Mouse (Mus musculus): ENCODE measurements around the gene Supt5. TPM values are rescaled to one million over a fixed set of nuclear protein-coding genes. Genes with fewer than 3 reads are reported as not detected.
A peak's percentile ranks its signal among the peaks of the same experiment; 100 is the strongest.

Gene Supt5
- polyA plus RNA-seq, 1 experiment from 2014 or later: 91.8 TPM

DNA sequence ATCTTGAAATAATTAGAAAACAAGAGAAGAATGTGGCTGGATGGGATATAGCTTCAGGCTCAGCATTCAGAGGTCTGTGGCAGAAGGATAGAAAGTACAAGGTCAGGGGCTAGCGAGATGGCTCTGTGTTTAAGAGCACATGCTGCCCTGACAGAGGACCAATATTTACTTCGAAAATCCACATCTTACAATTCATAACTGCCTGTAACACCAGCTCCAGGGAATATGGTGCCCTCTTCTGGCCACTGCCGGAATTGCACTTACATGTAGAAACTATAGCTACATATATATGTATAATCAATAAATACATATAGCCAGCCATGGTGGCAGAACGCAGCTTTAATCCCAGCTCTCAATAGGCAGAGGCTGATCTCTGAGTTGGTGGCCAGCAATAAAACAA lies 6.1 kb upstream of the Supt5 start:
- H3K36me3 ChIP-seq (ENCODE audit: control insufficient read depth, insufficient read depth, low read length): no peaks in the 10 kb centered on the region
- no peak for ATAC-seq (ENCODE audit: low read depth)
- H3K9me3 ChIP-seq (ENCODE audit: control insufficient read depth, low read length): no peaks in the 10 kb centered on the region
- no peaks in the 10 kb centered on the region for H3K27me3 ChIP-seq (ENCODE audit: control insufficient read depth, insufficient read depth, low read depth, low read length)
- peaks cover 2% of the 10 kb centered on the region for H3K4me1 ChIP-seq (replicated peaks; ENCODE audit: control insufficient read depth, insufficient read depth, low read length)
- no peak overlapping the region for H3K27ac ChIP-seq (ENCODE audit: low read length)
- H3K4me2 ChIP-seq (ENCODE audit: low read depth, low read length): no peak overlapping the region
- no peak overlapping the region for H3K4me3 ChIP-seq (ENCODE audit: low read length)
- H3K9ac ChIP-seq (ENCODE audit: low read length): no peak overlapping the region
- 2% methylated on average over 4 of the region's 4 CpGs for WGBS

DNA sequence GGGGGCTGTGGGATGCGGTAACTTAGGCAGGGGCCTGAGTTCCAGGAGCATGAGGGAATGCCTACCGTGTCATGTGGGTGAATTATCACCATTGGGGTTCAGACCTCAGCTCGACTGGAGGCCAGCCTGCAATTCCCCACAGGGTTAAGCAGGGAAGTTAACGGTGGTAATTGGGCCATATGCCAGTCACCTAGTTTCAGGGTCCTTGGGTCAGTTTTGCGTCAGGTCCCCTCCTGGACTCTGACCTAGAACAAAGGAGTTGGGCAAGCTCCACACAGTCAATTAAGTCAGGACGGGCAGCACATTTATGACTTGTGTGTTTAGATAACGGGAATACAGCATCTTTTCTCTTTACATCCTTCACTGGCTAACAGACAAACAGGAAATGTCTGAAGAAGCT lies 2.8 kb upstream of the Supt5 start:
- no peak overlapping the region for H3K9ac ChIP-seq (ENCODE audit: low read length)
- no peak overlapping the region for H3K4me2 ChIP-seq (ENCODE audit: low read depth, low read length)
- H3K9me3 ChIP-seq (ENCODE audit: control insufficient read depth, low read length): no peaks in the 10 kb centered on the region
- H3K27ac ChIP-seq (ENCODE audit: low read length): no peak overlapping the region
- ATAC-seq (ENCODE audit: low read depth): no peak
- H3K4me3 ChIP-seq (ENCODE audit: low read length): no peak overlapping the region
- H3K4me1 ChIP-seq (replicated peaks; ENCODE audit: control insufficient read depth, insufficient read depth, low read length): peaks cover 10% of the 10 kb centered on the region
- H3K36me3 ChIP-seq (ENCODE audit: control insufficient read depth, insufficient read depth, low read length): no peaks in the 10 kb centered on the region
- 38% methylated on average over 7 of the region's 7 CpGs for WGBS
- H3K27me3 ChIP-seq (ENCODE audit: control insufficient read depth, insufficient read depth, low read depth, low read length): no peaks in the 10 kb centered on the region

DNA sequence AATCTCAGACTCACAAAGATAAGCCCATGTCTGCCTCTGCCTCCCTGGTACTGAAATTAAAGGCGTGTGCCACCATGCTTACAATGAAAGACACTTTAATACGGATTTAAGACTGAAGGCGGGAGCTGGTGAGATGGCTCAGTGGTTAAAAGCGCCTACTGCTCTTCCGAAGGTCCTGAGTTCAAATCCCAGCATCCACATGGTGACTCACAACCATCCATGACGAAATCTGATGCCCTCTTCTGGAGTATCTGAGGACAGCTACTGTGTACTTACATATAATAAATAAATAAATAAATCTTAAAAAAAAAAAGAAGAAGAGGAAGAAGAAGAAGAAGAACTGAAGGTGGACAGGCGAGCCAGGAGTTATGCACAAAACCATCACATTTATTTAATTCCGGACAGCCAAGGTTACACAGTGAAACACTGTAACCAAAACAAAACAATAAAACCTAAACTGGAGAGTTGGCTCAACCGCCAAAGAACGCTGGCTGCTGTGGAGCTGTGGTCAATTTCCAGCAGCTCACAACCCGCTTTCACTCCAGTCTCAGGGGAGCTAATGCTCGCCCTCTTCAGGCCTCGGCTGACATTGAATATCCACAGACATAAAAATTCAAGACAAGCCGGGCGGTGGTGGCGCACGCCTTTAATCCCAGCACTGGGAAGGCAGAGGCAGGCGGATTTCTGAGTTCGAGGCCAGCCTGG lies 819 bp upstream of the Supt5 start:
- WGBS: 71% methylated on average over 19 of the region's 19 CpGs
- H3K4me1 ChIP-seq (replicated peaks; ENCODE audit: control insufficient read depth, insufficient read depth, low read length): peaks cover 10% of the 10 kb centered on the region
- no peaks in the 10 kb centered on the region; the same call in 1 of the 2 replicates for H3K36me3 ChIP-seq (ENCODE audit: control insufficient read depth, insufficient read depth, low read length)
- no peaks in the 10 kb centered on the region for H3K9me3 ChIP-seq (ENCODE audit: control insufficient read depth, low read length)
- H3K27ac ChIP-seq (ENCODE audit: low read length): peak overlapping the region; percentile 90
- no peak; the same call in 1 of the 2 replicates for ATAC-seq (ENCODE audit: low read depth)
- H3K9ac ChIP-seq (ENCODE audit: low read length): peak overlapping the region; percentile 99
- no peaks in the 10 kb centered on the region for H3K27me3 ChIP-seq (ENCODE audit: control insufficient read depth, insufficient read depth, low read depth, low read length)
- peak overlapping the region; percentile 69 for H3K4me2 ChIP-seq (ENCODE audit: low read depth, low read length)
- peak overlapping the region; percentile 98 for H3K4me3 ChIP-seq (ENCODE audit: low read length)

DNA sequence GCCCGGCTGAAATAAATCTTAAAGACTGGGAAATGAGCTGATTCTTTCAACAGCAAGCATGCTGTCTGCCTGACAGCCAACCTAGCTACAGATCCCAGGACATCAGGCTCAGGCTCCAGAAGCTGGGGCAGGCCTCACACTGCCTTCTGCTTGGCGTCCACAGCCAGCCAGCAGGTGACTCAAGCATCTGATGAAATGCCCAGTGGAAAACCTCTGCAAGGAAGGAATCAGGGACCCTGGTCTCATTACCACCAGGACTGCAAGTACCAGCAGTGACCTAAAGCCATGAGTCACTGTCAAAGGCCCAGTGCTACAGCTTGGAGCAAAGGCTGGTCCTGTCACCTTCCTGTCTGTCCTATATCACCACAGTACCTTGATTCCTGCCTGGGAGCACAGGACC lies 3.1 kb downstream of the Supt5 start:
- no peak overlapping the region for H3K27ac ChIP-seq (ENCODE audit: low read length)
- 95% methylated on average over 2 of the region's 2 CpGs for WGBS
- H3K9me3 ChIP-seq (ENCODE audit: control insufficient read depth, low read length): no peaks in the 10 kb centered on the region
- no peak overlapping the region for H3K4me2 ChIP-seq (ENCODE audit: low read depth, low read length)
- H3K4me3 ChIP-seq (ENCODE audit: low read length): no peak overlapping the region
- H3K9ac ChIP-seq (ENCODE audit: low read length): no peak overlapping the region
- H3K4me1 ChIP-seq (replicated peaks; ENCODE audit: control insufficient read depth, insufficient read depth, low read length): peaks cover 10% of the 10 kb centered on the region
- ATAC-seq (ENCODE audit: low read depth): no peak
- no peaks in the 10 kb centered on the region for H3K27me3 ChIP-seq (ENCODE audit: control insufficient read depth, insufficient read depth, low read depth, low read length)
- peaks cover 4% of the 10 kb centered on the region for H3K36me3 ChIP-seq (ENCODE audit: control insufficient read depth, insufficient read depth, low read length)

DNA sequence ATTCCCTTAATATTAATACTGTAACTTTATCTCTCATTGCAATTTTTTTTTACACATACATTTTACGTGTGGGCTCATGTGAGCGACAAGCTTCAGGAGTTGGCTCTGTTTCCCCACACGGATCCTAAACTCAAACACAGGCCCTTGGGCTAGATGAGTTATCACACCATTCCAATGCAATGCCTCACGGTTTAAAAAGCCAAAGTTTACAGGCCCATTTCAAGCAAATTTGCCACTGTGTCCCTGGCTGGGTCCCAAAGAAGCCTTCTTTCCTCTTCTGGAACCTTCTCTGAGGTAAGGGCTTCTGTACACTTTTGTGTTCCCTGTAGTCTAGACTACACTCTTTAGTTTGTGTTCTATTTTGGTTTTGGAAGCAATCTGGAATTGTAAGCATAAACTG lies 4.0 kb downstream of the Supt5 start:
- Histone ChIP-seq H3K36me3 (ENCODE audit: control insufficient read depth, insufficient read depth, low read length) (peaks cover 12% of the 10 kb centered on the region), H3K27ac (ENCODE audit: low read length) (no peak overlapping the region), H3K9me3 (ENCODE audit: control insufficient read depth, low read length) (no peaks in the 10 kb centered on the region), H3K4me1 (replicated peaks; ENCODE audit: control insufficient read depth, insufficient read depth, low read length) (peaks cover 10% of the 10 kb centered on the region), H3K27me3 (ENCODE audit: control insufficient read depth, insufficient read depth, low read depth, low read length) (no peaks in the 10 kb centered on the region), H3K4me2 (ENCODE audit: low read depth, low read length) (no peak overlapping the region), H3K9ac (ENCODE audit: low read length) (no peak overlapping the region), H3K4me3 (ENCODE audit: low read length) (no peak overlapping the region)
- 81% methylated on average over 4 of the region's 4 CpGs for WGBS
- no peak for ATAC-seq (ENCODE audit: low read depth)

DNA sequence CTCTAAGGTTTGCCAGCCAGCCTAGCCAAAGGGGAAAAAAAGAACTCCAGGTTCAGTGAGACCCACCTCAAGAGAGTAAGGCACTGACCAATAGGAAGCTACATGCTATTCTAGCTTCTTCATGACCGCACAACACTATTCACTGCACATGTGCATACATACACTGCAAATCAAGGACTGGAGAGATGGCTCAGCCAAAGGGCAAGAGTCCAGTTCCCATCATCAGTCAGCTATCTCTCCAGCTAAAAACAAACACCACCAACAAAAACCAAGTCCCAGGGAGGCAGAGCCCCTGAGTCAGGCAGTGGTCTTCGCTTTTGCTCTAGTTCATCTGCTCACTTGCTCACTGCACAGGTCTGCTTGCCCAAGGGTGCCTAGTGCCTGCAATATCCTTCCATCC lies 10.3 kb downstream of the Supt5 start:
- no peaks in the 10 kb centered on the region for H3K9me3 ChIP-seq (ENCODE audit: control insufficient read depth, low read length)
- peaks cover 52% of the 10 kb centered on the region for H3K36me3 ChIP-seq (ENCODE audit: control insufficient read depth, insufficient read depth, low read length)
- no peak overlapping the region for H3K4me2 ChIP-seq (ENCODE audit: low read depth, low read length)
- H3K27ac ChIP-seq (ENCODE audit: low read length): no peak overlapping the region
- H3K4me1 ChIP-seq (replicated peaks; ENCODE audit: control insufficient read depth, insufficient read depth, low read length): no peaks in the 10 kb centered on the region
- no peak for ATAC-seq (ENCODE audit: low read depth)
- no peaks in the 10 kb centered on the region for H3K27me3 ChIP-seq (ENCODE audit: control insufficient read depth, insufficient read depth, low read depth, low read length)
- no peak overlapping the region for H3K4me3 ChIP-seq (ENCODE audit: low read length)
- 92% methylated on average over 2 of the region's 2 CpGs for WGBS
- no peak overlapping the region for H3K9ac ChIP-seq (ENCODE audit: low read length)

DNA sequence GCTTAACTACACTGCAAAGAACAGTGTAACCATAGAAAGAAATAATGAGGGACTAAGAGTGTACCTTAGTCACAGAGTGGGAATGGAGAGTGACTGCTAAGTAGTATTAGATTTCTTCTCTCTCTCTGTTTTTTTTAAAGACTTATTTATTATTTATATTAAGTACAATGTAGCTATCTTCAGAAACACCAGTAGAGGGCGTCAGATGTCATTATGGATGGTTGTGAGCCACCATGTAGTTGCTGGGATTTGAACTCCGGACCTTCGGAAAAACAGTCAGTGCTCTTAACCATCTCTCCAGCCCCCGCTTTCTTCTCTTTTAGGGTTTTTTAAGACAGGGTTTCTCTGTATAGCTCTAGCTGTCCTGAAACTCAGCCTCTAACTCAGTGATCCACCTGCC lies 12.1 kb downstream of the Supt5 start:
- no peak overlapping the region for H3K4me2 ChIP-seq (ENCODE audit: low read depth, low read length)
- H3K9me3 ChIP-seq (ENCODE audit: control insufficient read depth, low read length): no peaks in the 10 kb centered on the region
- no peaks in the 10 kb centered on the region for H3K4me1 ChIP-seq (replicated peaks; ENCODE audit: control insufficient read depth, insufficient read depth, low read length)
- no peaks in the 10 kb centered on the region for H3K27me3 ChIP-seq (ENCODE audit: control insufficient read depth, insufficient read depth, low read depth, low read length)
- peaks cover 60% of the 10 kb centered on the region for H3K36me3 ChIP-seq (ENCODE audit: control insufficient read depth, insufficient read depth, low read length)
- no peak overlapping the region for H3K9ac ChIP-seq (ENCODE audit: low read length)
- no peak overlapping the region for H3K27ac ChIP-seq (ENCODE audit: low read length)
- WGBS: 77% methylated on average over 4 of the region's 4 CpGs
- no peak overlapping the region for H3K4me3 ChIP-seq (ENCODE audit: low read length)
- ATAC-seq (ENCODE audit: low read depth): no peak

DNA sequence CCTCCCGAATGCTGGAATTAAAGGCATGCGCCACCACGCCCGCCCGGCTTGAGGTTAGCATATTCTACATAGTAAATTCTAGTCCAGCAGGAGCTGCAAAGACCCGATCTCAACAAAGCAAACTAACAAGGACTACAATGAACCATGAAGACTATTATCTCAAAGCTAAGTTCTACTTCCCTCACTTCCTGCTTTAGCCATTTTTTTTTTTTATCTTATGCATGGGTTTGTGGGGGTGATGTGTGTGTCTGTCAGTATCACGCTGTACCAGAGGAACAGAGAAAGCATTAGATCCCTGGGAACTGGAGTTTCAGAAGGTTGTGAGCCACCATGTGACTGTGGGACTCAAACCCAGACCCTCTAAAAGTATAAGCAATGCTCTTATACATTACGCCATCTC lies 13.3 kb downstream of the Supt5 start:
- H3K9ac ChIP-seq (ENCODE audit: low read length): no peak overlapping the region
- no peak overlapping the region for H3K4me3 ChIP-seq (ENCODE audit: low read length)
- peaks cover 64% of the 10 kb centered on the region for H3K36me3 ChIP-seq (ENCODE audit: control insufficient read depth, insufficient read depth, low read length)
- no peaks in the 10 kb centered on the region for H3K9me3 ChIP-seq (ENCODE audit: control insufficient read depth, low read length)
- no peaks in the 10 kb centered on the region for H3K27me3 ChIP-seq (ENCODE audit: control insufficient read depth, insufficient read depth, low read depth, low read length)
- no peak overlapping the region for H3K27ac ChIP-seq (ENCODE audit: low read length)
- no peak for ATAC-seq (ENCODE audit: low read depth)
- WGBS: 92% methylated on average over 8 of the region's 8 CpGs
- H3K4me2 ChIP-seq (ENCODE audit: low read depth, low read length): no peak overlapping the region
- no peaks in the 10 kb centered on the region for H3K4me1 ChIP-seq (replicated peaks; ENCODE audit: control insufficient read depth, insufficient read depth, low read length)

DNA sequence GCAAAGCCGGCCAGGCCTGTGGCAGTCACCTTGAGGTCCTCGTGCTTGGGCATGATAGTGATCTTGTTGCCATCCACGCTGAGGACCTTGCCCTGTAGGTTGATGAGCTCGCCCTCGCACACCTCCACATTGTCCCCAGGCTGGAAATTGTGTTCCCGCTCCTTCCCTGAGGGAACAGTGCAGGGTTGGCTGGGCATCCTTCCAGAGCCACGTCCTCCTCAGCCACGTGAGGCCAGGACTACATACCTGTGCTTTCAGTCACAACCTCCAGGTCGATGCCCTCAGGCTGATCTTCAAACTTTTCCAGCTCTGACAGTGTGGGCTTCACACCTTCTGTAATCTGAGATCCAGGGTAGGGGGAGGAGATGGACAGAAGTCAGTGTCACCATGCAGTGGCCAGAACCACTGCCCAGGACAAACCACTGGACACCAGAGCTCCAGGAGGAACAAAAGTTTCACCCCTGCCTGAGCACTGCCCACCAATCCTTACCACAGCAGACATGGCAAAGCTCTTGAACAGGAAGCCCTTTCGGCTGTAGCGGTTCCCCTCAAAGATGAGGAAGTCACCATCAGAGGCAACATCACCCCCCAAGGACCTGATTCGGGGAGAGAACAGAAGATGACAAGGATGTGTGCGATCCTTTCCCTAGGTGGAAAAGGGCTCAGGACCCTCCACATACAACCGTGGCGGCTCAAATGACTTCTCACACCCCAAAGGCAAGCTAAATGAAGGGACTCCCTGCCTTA lies 16.4 kb downstream of the Supt5 start:
- 92% methylated on average over 15 of the region's 15 CpGs for WGBS
- Histone ChIP-seq H3K9me3 (ENCODE audit: control insufficient read depth, low read length) (no peaks in the 10 kb centered on the region), H3K27me3 (ENCODE audit: control insufficient read depth, insufficient read depth, low read depth, low read length) (no peaks in the 10 kb centered on the region), H3K9ac (ENCODE audit: low read length) (no peak overlapping the region), H3K4me3 (ENCODE audit: low read length) (no peak overlapping the region), H3K27ac (ENCODE audit: low read length) (no peak overlapping the region), H3K4me1 (replicated peaks; ENCODE audit: control insufficient read depth, insufficient read depth, low read length) (no peaks in the 10 kb centered on the region), H3K4me2 (ENCODE audit: low read depth, low read length) (no peak overlapping the region), H3K36me3 (ENCODE audit: control insufficient read depth, insufficient read depth, low read length) (peaks cover 70% of the 10 kb centered on the region)
- no peak for ATAC-seq (ENCODE audit: low read depth)
